10 mouse cellular contexts compared by ENCODE assay signal in the genomic region with DNA sequence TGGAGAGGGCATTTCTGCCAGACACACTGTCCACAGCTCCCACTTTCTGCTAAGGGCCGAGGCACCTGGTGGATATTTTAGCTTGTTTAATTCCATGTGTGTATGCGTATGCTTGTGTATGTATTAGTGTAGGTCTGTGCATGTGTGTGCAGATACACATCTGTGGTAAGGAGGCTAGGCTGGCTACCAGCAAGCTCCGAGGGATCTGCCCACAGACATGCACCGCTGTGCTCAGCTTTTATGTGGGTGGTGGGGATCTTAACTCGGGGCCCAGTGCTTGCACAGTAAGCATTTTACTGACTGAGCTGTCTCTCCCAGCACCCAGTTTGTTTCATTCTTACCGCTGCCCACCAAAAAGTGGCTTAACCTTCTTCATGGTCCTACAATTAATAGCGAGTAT. TPM values are rescaled to one million over a fixed set of nuclear protein-coding genes. Genes with fewer than 3 reads are reported as not detected.
DNase-seq lines count a peak whose midpoint lies in the region; ATAC-seq lines count a peak whose summit lies in the region.
"Had no signal": no experiment of that assay in that cellular context is flagged by ENCODE, and none has a peak within 500 bp of the region (broad histone marks: within the 10 kb centered on the region; RNA-seq: fewer than 3 reads in every experiment).

No protein-coding gene starts in this region.

- no peak overlapping the region for H3K4me2 ChIP-seq in hindbrain, embryonic 13.5 days
- H3K4me2 ChIP-seq in midbrain, embryonic 11.5 days, result no peak overlapping the region
- H3K4me2 ChIP-seq in midbrain, embryonic 15.5 days, result no peak overlapping the region; the same call in 1 of the 2 replicates
- peak overlapping the region; percentile 61; the same call in 1 of the 2 replicates for H3K4me2 ChIP-seq in forebrain, embryonic 13.5 days
- peak overlapping the region; percentile 54; the same call in 1 of the 2 replicates for H3K4me2 ChIP-seq in neural tube, embryonic 15.5 days

- no peak overlapping the region for H3K9ac ChIP-seq in hindbrain, embryonic 13.5 days
- H3K9ac ChIP-seq in midbrain, embryonic 11.5 days (ENCODE audit: low read length), result no peak overlapping the region
- no peak overlapping the region for H3K9ac ChIP-seq in midbrain, embryonic 15.5 days
- H3K9ac ChIP-seq in forebrain, embryonic 13.5 days, result no peak overlapping the region
- no peak overlapping the region; the same call in 1 of the 2 replicates for H3K9ac ChIP-seq in neural tube, embryonic 15.5 days (replicated peaks)

- no peaks in the 10 kb centered on the region for H3K9me3 ChIP-seq in hindbrain, embryonic 10.5 days
- H3K9me3 ChIP-seq in hindbrain, embryonic 13.5 days, result no peaks in the 10 kb centered on the region
- H3K9me3 ChIP-seq in midbrain, embryonic 11.5 days (ENCODE audit: control insufficient read depth, low read length), result no peaks in the 10 kb centered on the region
- no peaks in the 10 kb centered on the region for H3K9me3 ChIP-seq in midbrain, embryonic 15.5 days
- H3K9me3 ChIP-seq in forebrain, embryonic 13.5 days (replicated peaks), result no peaks in the 10 kb centered on the region
- no peaks in the 10 kb centered on the region for H3K9me3 ChIP-seq in neural tube, embryonic 15.5 days (replicated peaks)

- peaks cover 13% of the 10 kb centered on the region for H3K4me1 ChIP-seq in hindbrain, embryonic 10.5 days (replicated peaks)
- peaks cover 7% of the 10 kb centered on the region; the same call in 1 of the 2 replicates for H3K4me1 ChIP-seq in hindbrain, embryonic 13.5 days (replicated peaks)
- H3K4me1 ChIP-seq in midbrain, embryonic 11.5 days (ENCODE audit: control insufficient read depth, insufficient read depth, low read length), result peaks cover 5% of the 10 kb centered on the region; the same call in 1 of the 2 replicates
- H3K4me1 ChIP-seq in midbrain, embryonic 15.5 days, result peaks cover 5% of the 10 kb centered on the region; the same call in 1 of the 2 replicates
- H3K4me1 ChIP-seq in forebrain, embryonic 13.5 days, result peaks cover 15% of the 10 kb centered on the region; the same call in 1 of the 2 replicates
- peaks cover 7% of the 10 kb centered on the region; the same call in 1 of the 2 replicates for H3K4me1 ChIP-seq in neural tube, embryonic 15.5 days

- no peak overlapping the region; the same call in 1 of the 2 replicates for H3K4me3 ChIP-seq in hindbrain, embryonic 10.5 days
- no peak overlapping the region for H3K4me3 ChIP-seq in hindbrain, embryonic 13.5 days
- no peak overlapping the region for H3K4me3 ChIP-seq in midbrain, embryonic 11.5 days (ENCODE audit: low read depth, low read length)
- no peak overlapping the region for H3K4me3 ChIP-seq in midbrain, embryonic 15.5 days
- H3K4me3 ChIP-seq in forebrain, embryonic 13.5 days, result no peak overlapping the region
- no peak overlapping the region for H3K4me3 ChIP-seq in neural tube, embryonic 15.5 days (replicated peaks)

- no peak for DNase-seq in hindbrain, embryonic 10.5 days (ENCODE audit: low spot score)
- peak; percentile 12 for DNase-seq in midbrain, embryonic 11.5 days (ENCODE audit: low spot score, missing footprints)
- DNase-seq: thymus, postnatal 36 days had no signal

- peaks cover 15% of the 10 kb centered on the region for H3K27me3 ChIP-seq in hindbrain, embryonic 10.5 days (ENCODE audit: insufficient read depth, poor library complexity, severe bottlenecking)
- H3K27me3 ChIP-seq in hindbrain, embryonic 13.5 days, result no peaks in the 10 kb centered on the region
- H3K27me3 ChIP-seq in midbrain, embryonic 11.5 days (ENCODE audit: control insufficient read depth, insufficient read depth, low read length), result no peaks in the 10 kb centered on the region
- no peaks in the 10 kb centered on the region for H3K27me3 ChIP-seq in midbrain, embryonic 15.5 days (replicated peaks)
- H3K27me3 ChIP-seq in forebrain, embryonic 13.5 days, result no peaks in the 10 kb centered on the region
- H3K27me3 ChIP-seq in neural tube, embryonic 15.5 days (replicated peaks), result no peaks in the 10 kb centered on the region

- WGBS in hindbrain, embryonic 10.5 days, result 71% methylated on average over 7 of the region's 7 CpGs
- 76% methylated on average over 7 of the region's 7 CpGs for WGBS in hindbrain, embryonic 13.5 days
- 76% methylated on average over 7 of the region's 7 CpGs for WGBS in midbrain, embryonic 11.5 days
- WGBS in midbrain, embryonic 15.5 days, result 67% methylated on average over 7 of the region's 7 CpGs
- WGBS in forebrain, embryonic 13.5 days, result 72% methylated on average over 7 of the region's 7 CpGs
- WGBS in neural tube, embryonic 15.5 days, result 78% methylated on average over 7 of the region's 7 CpGs

- H3K27ac ChIP-seq in hindbrain, embryonic 10.5 days, result 0 out of 2 replicates have a peak overlapping the region, but pooled peaks have one; percentile 69
- no peak overlapping the region for H3K27ac ChIP-seq in hindbrain, embryonic 13.5 days
- no peak overlapping the region for H3K27ac ChIP-seq in midbrain, embryonic 11.5 days (ENCODE audit: low read depth, low read length)
- no peak overlapping the region for H3K27ac ChIP-seq in midbrain, embryonic 15.5 days
- no peak overlapping the region for H3K27ac ChIP-seq in forebrain, embryonic 13.5 days
- H3K27ac ChIP-seq in neural tube, embryonic 15.5 days (replicated peaks), result no peak overlapping the region
- H3K27ac ChIP-seq: macrophage had no signal

- no peak for ATAC-seq in hindbrain, embryonic 13.5 days (ENCODE audit: low FRiP score)
- no peak for ATAC-seq in midbrain, embryonic 11.5 days (ENCODE audit: low FRiP score)
- no peak for ATAC-seq in midbrain, embryonic 15.5 days (replicated peaks)
- ATAC-seq in forebrain, embryonic 13.5 days, result no peak
- ATAC-seq in neural tube, embryonic 15.5 days (ENCODE audit: low FRiP score), result no peak
- ATAC-seq in cerebellum, adult (ENCODE audit: insufficient number of reproducible peaks, low FRiP score, low TSS enrichment), result no peak

- H3K36me3 ChIP-seq in hindbrain, embryonic 10.5 days, result peaks cover 20% of the 10 kb centered on the region; the same call in 1 of the 2 replicates
- H3K36me3 ChIP-seq in hindbrain, embryonic 13.5 days, result peaks cover 45% of the 10 kb centered on the region
- H3K36me3 ChIP-seq in midbrain, embryonic 11.5 days (ENCODE audit: control insufficient read depth, insufficient read depth, low read length), result no peaks in the 10 kb centered on the region; the same call in 1 of the 2 replicates
- peaks cover 12% of the 10 kb centered on the region; the same call in 1 of the 2 replicates for H3K36me3 ChIP-seq in midbrain, embryonic 15.5 days (replicated peaks)
- peaks cover 9% of the 10 kb centered on the region for H3K36me3 ChIP-seq in forebrain, embryonic 13.5 days (ENCODE audit: poor library complexity, severe bottlenecking)
- peaks cover 25% of the 10 kb centered on the region for H3K36me3 ChIP-seq in neural tube, embryonic 15.5 days

RNA-seq across cellular contexts. Expression of gene Gm47841, which starts 40.0 kb away (rescaled TPM):
- polyA plus RNA-seq in hindbrain, embryonic 10.5 days (2016; fragmentation: Nextera tagmentation; extraction: Ambion mirVana), result not detected in 2 replicates
- polyA plus RNA-seq in hindbrain, embryonic 13.5 days (2015; fragmentation: Nextera tagmentation; extraction: Ambion mirVana), result not detected in 2 replicates
- polyA plus RNA-seq in midbrain, embryonic 11.5 days (2014; fragmentation: Nextera tagmentation; extraction: Ambion mirVana), result not detected in 2 replicates
- not detected in 2 replicates for polyA plus RNA-seq in midbrain, embryonic 15.5 days (2015; fragmentation: Nextera tagmentation; extraction: Ambion mirVana)
- not detected in 2 replicates for polyA plus RNA-seq in forebrain, embryonic 13.5 days (2015; fragmentation: Nextera tagmentation; extraction: Ambion mirVana)
- polyA plus RNA-seq in neural tube, embryonic 15.5 days (2015; fragmentation: Nextera tagmentation; extraction: Ambion mirVana), result 0.14 TPM in 1 of 2 replicates, not detected in the other
- polyA plus RNA-seq: gonadal fat pad, adult 2 months; macrophage had no signal

Comparison
In these comparisons a context has a peak if more than half of its experiments do, and no peak if none do; other contexts are left out.
1. H3K4me2 ChIP-seq: peak in forebrain, embryonic 13.5 days (single experiment) and neural tube, embryonic 15.5 days (single experiment); none in hindbrain, embryonic 13.5 days (single experiment), midbrain, embryonic 11.5 days (single experiment) and midbrain, embryonic 15.5 days (single experiment).